ENCODE assay signal across 14 mouse cellular contexts in the genomic region with DNA sequence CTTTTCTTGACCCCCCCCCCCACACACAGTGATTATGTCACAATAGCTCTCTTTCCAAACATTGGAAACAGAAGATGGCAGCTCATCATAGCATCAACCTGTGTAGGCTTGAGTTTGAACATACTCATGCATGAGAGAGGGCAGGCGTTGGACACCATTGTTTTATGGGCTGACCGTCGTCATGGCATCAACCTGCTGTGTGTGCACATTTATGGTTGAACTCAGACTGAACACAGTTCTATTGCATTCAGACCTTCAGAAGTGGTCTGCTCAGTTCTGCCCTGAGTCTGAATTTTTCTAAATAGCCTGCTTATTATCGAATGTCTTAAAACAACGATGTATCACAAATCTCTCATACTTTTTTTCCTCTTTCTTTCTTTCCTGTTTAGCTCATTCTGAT. TPM values are rescaled to one million over a fixed set of nuclear protein-coding genes. Genes with fewer than 3 reads are reported as not detected.
A peak's percentile ranks its signal among the peaks of the same experiment; 100 is the strongest.
DNase-seq lines count a peak whose midpoint lies in the region; ATAC-seq lines count a peak whose summit lies in the region.
"Had no signal": no experiment of that assay in that cellular context is flagged by ENCODE, and none has a peak within 500 bp of the region (broad histone marks: within the 10 kb centered on the region; RNA-seq: fewer than 3 reads in every experiment).

No protein-coding gene starts in this region.

- no peak overlapping the region for H3K4me2 ChIP-seq in heart, embryonic 13.5 days
- H3K4me2 ChIP-seq in forebrain, embryonic 11.5 days (ENCODE audit: low read depth, low read length, severe bottlenecking), result 0 out of 2 replicates have a peak overlapping the region, but pooled peaks have one; percentile 15
- H3K4me2 ChIP-seq in hindbrain, embryonic 13.5 days, result peak overlapping the region; percentile 83
- peak overlapping the region; percentile 45; the same call in 1 of the 2 replicates for H3K4me2 ChIP-seq in midbrain, embryonic 16.5 days (ENCODE audit: low read length)
- H3K4me2 ChIP-seq: limb, embryonic 12.5 days had no signal

- H3K27ac ChIP-seq in heart, embryonic 13.5 days (replicated peaks), result peak overlapping the region; percentile 62; the same call in 1 of the 2 replicates
- H3K27ac ChIP-seq in forebrain, embryonic 11.5 days (ENCODE audit: low read depth, low read length), result peak overlapping the region; percentile 96; the same call in 1 of the 2 replicates
- peak overlapping the region; percentile 74 for H3K27ac ChIP-seq in hindbrain, embryonic 13.5 days
- 0 out of 2 replicates have a peak overlapping the region, but pooled peaks have one; percentile 26 for H3K27ac ChIP-seq in midbrain, embryonic 16.5 days (ENCODE audit: low read length)
- H3K27ac ChIP-seq: limb, embryonic 12.5 days had no signal

- H3K36me3 ChIP-seq in heart, embryonic 13.5 days, result peaks cover 76% of the 10 kb centered on the region
- H3K36me3 ChIP-seq in forebrain, embryonic 11.5 days (ENCODE audit: control insufficient read depth, insufficient read depth, low read length), result peaks cover 15% of the 10 kb centered on the region
- peaks cover 55% of the 10 kb centered on the region for H3K36me3 ChIP-seq in hindbrain, embryonic 13.5 days
- H3K36me3 ChIP-seq in midbrain, embryonic 16.5 days (ENCODE audit: control insufficient read depth, insufficient read depth, low read length), result peaks cover 29% of the 10 kb centered on the region

- no peak for DNase-seq in heart, postnatal 14 days
- DNase-seq in forebrain, embryonic 11.5 days (ENCODE audit: low spot score), result no peak
- DNase-seq in cerebellum, postnatal 14 days, result no peak
- DNase-seq in urinary bladder, postnatal 4 days (ENCODE audit: low spot score in 2 of 2), result no peak
- DNase-seq: cerebellum, adult 8-10 months; spleen, adult 18-20 months; thymus, postnatal 25 days had no signal

- intact Hi-C loops in heart, postnatal 14 days (cut with DNase I), result no loop called here

- WGBS in heart, embryonic 13.5 days, result 90% methylated on average over 5 of the region's 5 CpGs
- WGBS in forebrain, embryonic 11.5 days, result 54% methylated on average over 5 of the region's 5 CpGs
- WGBS in hindbrain, embryonic 13.5 days, result 34% methylated on average over 5 of the region's 5 CpGs
- WGBS in midbrain, embryonic 16.5 days, result 33% methylated on average over 5 of the region's 5 CpGs

- H3K9me3 ChIP-seq in heart, embryonic 13.5 days, result no peaks in the 10 kb centered on the region
- no peaks in the 10 kb centered on the region for H3K9me3 ChIP-seq in forebrain, embryonic 11.5 days (ENCODE audit: control insufficient read depth, low read length)
- H3K9me3 ChIP-seq in hindbrain, embryonic 13.5 days, result no peaks in the 10 kb centered on the region
- H3K9me3 ChIP-seq in midbrain, embryonic 16.5 days (replicated peaks; ENCODE audit: control insufficient read depth, low read length, poor library complexity, severe bottlenecking), result no peaks in the 10 kb centered on the region
- H3K9me3 ChIP-seq: heart, embryonic 10.5 days; limb, embryonic 12.5 days had no signal

- no peak overlapping the region for H3K4me3 ChIP-seq in heart, embryonic 13.5 days
- no peak overlapping the region for H3K4me3 ChIP-seq in forebrain, embryonic 11.5 days (ENCODE audit: low read depth, low read length)
- H3K4me3 ChIP-seq in hindbrain, embryonic 13.5 days, result peak overlapping the region; percentile 96; the same call in 1 of the 2 replicates
- H3K4me3 ChIP-seq in midbrain, embryonic 16.5 days (ENCODE audit: low read depth, low read length), result no peak overlapping the region
- H3K4me3 ChIP-seq: heart, embryonic 10.5 days; limb, embryonic 12.5 days had no signal

- ATAC-seq in heart, embryonic 13.5 days (ENCODE audit: extremely low read depth, insufficient number of reproducible peaks, low FRiP score, low TSS enrichment), result no peak
- ATAC-seq in forebrain, embryonic 11.5 days (replicated peaks; ENCODE audit: low FRiP score), result no peak
- no peak for ATAC-seq in hindbrain, embryonic 13.5 days (ENCODE audit: low FRiP score)
- ATAC-seq in midbrain, embryonic 16.5 days, result no peak
- ATAC-seq in granulocyte monocyte progenitor cell, adult 5-6 weeks (replicated peaks; ENCODE audit: poor library complexity, severe bottlenecking), result no peak

- H3K4me1 ChIP-seq in heart, embryonic 13.5 days, result peaks cover 65% of the 10 kb centered on the region
- H3K4me1 ChIP-seq in forebrain, embryonic 11.5 days (replicated peaks; ENCODE audit: control insufficient read depth, insufficient read depth, low read length), result peaks cover 71% of the 10 kb centered on the region
- peaks cover 90% of the 10 kb centered on the region for H3K4me1 ChIP-seq in hindbrain, embryonic 13.5 days (replicated peaks)
- peaks cover 83% of the 10 kb centered on the region for H3K4me1 ChIP-seq in midbrain, embryonic 16.5 days (ENCODE audit: control insufficient read depth, insufficient read depth, low read length)

- H3K9ac ChIP-seq in heart, embryonic 13.5 days, result no peak overlapping the region
- no peak overlapping the region; the same call in 1 of the 2 replicates for H3K9ac ChIP-seq in forebrain, embryonic 11.5 days (ENCODE audit: low read length)
- no peak overlapping the region for H3K9ac ChIP-seq in hindbrain, embryonic 13.5 days
- no peak overlapping the region for H3K9ac ChIP-seq in midbrain, embryonic 16.5 days (ENCODE audit: low read depth, low read length)
- H3K9ac ChIP-seq: limb, embryonic 12.5 days had no signal

- H3K27me3 ChIP-seq in heart, embryonic 13.5 days (replicated peaks), result no peaks in the 10 kb centered on the region
- no peaks in the 10 kb centered on the region for H3K27me3 ChIP-seq in forebrain, embryonic 11.5 days (ENCODE audit: control insufficient read depth, insufficient read depth, low read length)
- H3K27me3 ChIP-seq in hindbrain, embryonic 13.5 days, result no peaks in the 10 kb centered on the region
- no peaks in the 10 kb centered on the region for H3K27me3 ChIP-seq in midbrain, embryonic 16.5 days (ENCODE audit: control insufficient read depth, insufficient read depth, low read depth, low read length)
- H3K27me3 ChIP-seq: Patski had no signal

RNA-seq across cellular contexts. Expression of a gene that starts 9.2 kb away (rescaled TPM):
- 4.0 TPM in 2 replicates for polyA plus RNA-seq in heart, embryonic 13.5 days (2015; fragmentation: Nextera tagmentation; extraction: Ambion mirVana)
- 10 to 100 TPM; 11.2 to 11.3 TPM for total RNA-seq in heart, postnatal 14 days (2021)
- polyA plus RNA-seq in forebrain, embryonic 11.5 days (2014; fragmentation: Nextera tagmentation; extraction: Ambion mirVana), result 17.9 and 20.8 TPM in 2 replicates
- polyA plus RNA-seq in hindbrain, embryonic 13.5 days (2015; fragmentation: Nextera tagmentation; extraction: Ambion mirVana), result 59.2 and 62.1 TPM in 2 replicates
- 103 and 119 TPM in 2 replicates for polyA plus RNA-seq in midbrain, embryonic 16.5 days (2015; fragmentation: Nextera tagmentation; extraction: Ambion mirVana)
- total RNA-seq in granulocyte monocyte progenitor cell, adult 5-6 weeks (2014; fragmentation: Nextera tagmentation), result 1.3 and 3.8 TPM in 2 replicates
- total RNA-seq in granulocyte monocyte progenitor cell, adult 5-6 weeks (2017), result 2.4 and 2.5 TPM in 2 replicates

RNA-seq across cellular contexts. Expression of a gene that starts 52.0 kb away (rescaled TPM):
- polyA plus RNA-seq in heart, embryonic 13.5 days (2015; fragmentation: Nextera tagmentation; extraction: Ambion mirVana), result 33.4 and 33.9 TPM in 2 replicates
- total RNA-seq in heart, postnatal 14 days (2021), result 10 to 100 TPM; 22.9 to 24.4 TPM
- polyA plus RNA-seq in forebrain, embryonic 11.5 days (2014; fragmentation: Nextera tagmentation; extraction: Ambion mirVana), result 20.3 and 22.2 TPM in 2 replicates
- 37.3 and 40.1 TPM in 2 replicates for polyA plus RNA-seq in hindbrain, embryonic 13.5 days (2015; fragmentation: Nextera tagmentation; extraction: Ambion mirVana)
- 40.3 and 49.8 TPM in 2 replicates for polyA plus RNA-seq in midbrain, embryonic 16.5 days (2015; fragmentation: Nextera tagmentation; extraction: Ambion mirVana)
- total RNA-seq in granulocyte monocyte progenitor cell, adult 5-6 weeks (2014; fragmentation: Nextera tagmentation), result 27.7 and 33.3 TPM in 2 replicates
- total RNA-seq in granulocyte monocyte progenitor cell, adult 5-6 weeks (2017), result 31.8 and 32.1 TPM in 2 replicates

Comparison
In these comparisons a context has a peak if more than half of its experiments do, and no peak if none do; other contexts are left out.
1. H3K27ac ChIP-seq: peak in every context shown above with its lines; median percentile 96 in forebrain, embryonic 11.5 days; 74 in hindbrain, embryonic 13.5 days; 62 in heart, embryonic 13.5 days; 26 in midbrain, embryonic 16.5 days.